Mouse (Mus musculus): ENCODE data around the gene B3gnt2. TPM values are rescaled to one million over a fixed set of nuclear protein-coding genes. Genes with fewer than 3 reads are reported as not detected.

B3gnt2 gene
- polyA plus RNA-seq, 1 experiment, result 20.5 TPM

- H3K4me1 ChIP-seq (ENCODE audit: control insufficient read depth, insufficient read depth, low read length), result peaks cover 70% of the 10 kb centered on the region
- no peak overlapping the region; the same call in 1 of the 2 replicates for H3K27ac ChIP-seq (ENCODE audit: insufficient read depth, low read depth, low read length)
- no peak for TF ChIP-seq CTCF (IDR thresholded peaks at IDR 0.05; ENCODE audit: low read depth, low read length)
- no peak for TF ChIP-seq POLR2A (IDR thresholded peaks at IDR 0.05; ENCODE audit: borderline replicate concordance, low read depth, low read length)
- H3K4me3 ChIP-seq (ENCODE audit: insufficient read depth, low read length), result no peak overlapping the region
Measured at GRCm38 (mm10) chr11:22839456-22839855, 21.3 kb downstream of the B3gnt2 start.

GRCm38 (mm10) chr11:22838361-22838760 lies 22.4 kb downstream of the B3gnt2 start:
- Histone ChIP-seq H3K4me3 (ENCODE audit: insufficient read depth, low read length) (no peak overlapping the region), H3K27ac (ENCODE audit: insufficient read depth, low read depth, low read length) (no peak overlapping the region), H3K4me1 (ENCODE audit: control insufficient read depth, insufficient read depth, low read length) (peaks cover 61% of the 10 kb centered on the region)
- TF ChIP-seq CTCF (IDR thresholded peaks at IDR 0.05; ENCODE audit: low read depth, low read length) (no peak), POLR2A (IDR thresholded peaks at IDR 0.05; ENCODE audit: borderline replicate concordance, low read depth, low read length) (no peak)

GRCm38 (mm10) chr11:22836269-22836668 lies 24.5 kb downstream of the B3gnt2 start:
- H3K4me3 ChIP-seq (ENCODE audit: insufficient read depth, low read length), result no peak overlapping the region
- H3K27ac ChIP-seq (ENCODE audit: insufficient read depth, low read depth, low read length), result no peak overlapping the region
- peaks cover 44% of the 10 kb centered on the region for H3K4me1 ChIP-seq (ENCODE audit: control insufficient read depth, insufficient read depth, low read length)
- no peak for TF ChIP-seq CTCF (IDR thresholded peaks at IDR 0.05; ENCODE audit: low read depth, low read length)
- no peak for TF ChIP-seq POLR2A (IDR thresholded peaks at IDR 0.05; ENCODE audit: borderline replicate concordance, low read depth, low read length)

DNA sequence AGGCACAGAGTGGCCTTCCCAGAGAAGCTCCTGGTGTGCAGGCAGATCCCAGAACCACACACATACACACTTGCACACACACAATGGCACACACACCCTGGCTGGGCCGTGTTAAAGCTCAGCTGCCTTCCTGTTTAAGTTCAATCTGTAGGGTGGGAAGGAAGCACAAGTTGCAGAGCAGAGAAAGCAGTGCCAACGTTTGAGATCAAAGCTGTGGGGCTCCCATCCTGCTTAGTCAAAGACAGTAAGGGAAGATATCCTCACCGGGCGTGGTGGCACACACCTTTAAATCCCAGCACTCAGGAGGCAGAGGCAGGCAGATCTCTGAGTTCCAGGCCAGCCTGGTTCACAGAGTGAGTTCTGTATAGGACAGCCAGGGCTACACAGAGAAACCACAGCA lies 28.2 kb downstream of the B3gnt2 start:
- no peak overlapping the region for H3K27ac ChIP-seq (ENCODE audit: insufficient read depth, low read depth, low read length)
- TF ChIP-seq POLR2A (IDR thresholded peaks at IDR 0.05; ENCODE audit: borderline replicate concordance, low read depth, low read length), result no peak
- no peak for TF ChIP-seq CTCF (IDR thresholded peaks at IDR 0.05; ENCODE audit: low read depth, low read length)
- H3K4me1 ChIP-seq (ENCODE audit: control insufficient read depth, insufficient read depth, low read length), result peaks cover 25% of the 10 kb centered on the region
- no peak overlapping the region for H3K4me3 ChIP-seq (ENCODE audit: insufficient read depth, low read length)

DNA sequence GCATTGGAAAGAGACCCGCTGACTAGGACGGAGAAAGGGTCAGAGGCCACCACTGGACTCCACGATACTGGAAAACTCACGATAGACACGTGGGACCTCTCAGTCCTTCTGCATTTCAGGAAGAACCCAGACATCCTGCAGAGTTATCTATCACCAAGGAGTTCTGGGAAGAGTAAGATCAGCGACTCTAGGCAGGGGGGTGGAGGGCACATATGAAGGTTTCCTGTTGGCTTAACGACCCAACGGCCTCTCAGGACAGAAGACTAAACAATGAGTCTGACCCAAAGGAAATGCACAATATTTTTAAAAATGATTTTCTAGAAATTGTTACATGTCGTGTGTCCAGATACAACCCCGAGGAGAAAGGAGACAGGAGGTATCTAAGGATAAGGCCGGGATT lies 28.8 kb downstream of the B3gnt2 start:
- Histone ChIP-seq H3K27ac (ENCODE audit: insufficient read depth, low read depth, low read length) (no peak overlapping the region), H3K4me3 (ENCODE audit: insufficient read depth, low read length) (no peak overlapping the region), H3K4me1 (ENCODE audit: control insufficient read depth, insufficient read depth, low read length) (peaks cover 26% of the 10 kb centered on the region)
- TF ChIP-seq CTCF (IDR thresholded peaks at IDR 0.05; ENCODE audit: low read depth, low read length) (no peak), POLR2A (IDR thresholded peaks at IDR 0.05; ENCODE audit: borderline replicate concordance, low read depth, low read length) (no peak)

GRCm38 (mm10) chr11:22830684-22831083 lies 30.1 kb downstream of the B3gnt2 start:
- TF ChIP-seq POLR2A (IDR thresholded peaks at IDR 0.05; ENCODE audit: borderline replicate concordance, low read depth, low read length), result no peak
- no peak for TF ChIP-seq CTCF (IDR thresholded peaks at IDR 0.05; ENCODE audit: low read depth, low read length)
- no peak overlapping the region for H3K4me3 ChIP-seq (ENCODE audit: insufficient read depth, low read length)
- peaks cover 15% of the 10 kb centered on the region for H3K4me1 ChIP-seq (ENCODE audit: control insufficient read depth, insufficient read depth, low read length)
- H3K27ac ChIP-seq (ENCODE audit: insufficient read depth, low read depth, low read length), result no peak overlapping the region

DNA sequence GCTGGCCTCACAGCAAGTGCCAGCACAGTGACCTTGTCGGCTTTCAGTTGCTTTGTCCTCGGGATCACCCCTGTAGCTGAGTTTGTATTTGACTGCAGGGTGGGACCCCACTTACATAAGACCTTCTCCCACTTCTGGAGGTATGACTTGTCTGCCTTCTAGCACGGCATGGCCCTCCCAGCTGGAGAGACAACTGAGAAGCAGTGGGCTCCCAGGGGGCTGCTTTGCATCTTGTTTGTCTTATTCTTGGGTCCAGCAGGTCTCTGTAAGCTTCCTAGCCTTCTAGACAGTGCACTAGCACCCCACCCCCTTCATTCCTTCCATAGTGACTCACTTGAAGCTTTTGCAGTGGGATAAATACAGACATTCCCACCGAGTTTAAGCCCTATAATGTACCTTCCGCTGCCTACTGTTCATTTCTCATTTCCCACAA lies 30.6 kb downstream of the B3gnt2 start:
- H3K4me1 ChIP-seq (ENCODE audit: control insufficient read depth, insufficient read depth, low read length), result peaks cover 11% of the 10 kb centered on the region
- no peak for TF ChIP-seq POLR2A (IDR thresholded peaks at IDR 0.05; ENCODE audit: borderline replicate concordance, low read depth, low read length)
- no peak for TF ChIP-seq CTCF (IDR thresholded peaks at IDR 0.05; ENCODE audit: low read depth, low read length)
- H3K4me3 ChIP-seq (ENCODE audit: insufficient read depth, low read length), result no peak overlapping the region
- no peak overlapping the region for H3K27ac ChIP-seq (ENCODE audit: insufficient read depth, low read depth, low read length)

DNA sequence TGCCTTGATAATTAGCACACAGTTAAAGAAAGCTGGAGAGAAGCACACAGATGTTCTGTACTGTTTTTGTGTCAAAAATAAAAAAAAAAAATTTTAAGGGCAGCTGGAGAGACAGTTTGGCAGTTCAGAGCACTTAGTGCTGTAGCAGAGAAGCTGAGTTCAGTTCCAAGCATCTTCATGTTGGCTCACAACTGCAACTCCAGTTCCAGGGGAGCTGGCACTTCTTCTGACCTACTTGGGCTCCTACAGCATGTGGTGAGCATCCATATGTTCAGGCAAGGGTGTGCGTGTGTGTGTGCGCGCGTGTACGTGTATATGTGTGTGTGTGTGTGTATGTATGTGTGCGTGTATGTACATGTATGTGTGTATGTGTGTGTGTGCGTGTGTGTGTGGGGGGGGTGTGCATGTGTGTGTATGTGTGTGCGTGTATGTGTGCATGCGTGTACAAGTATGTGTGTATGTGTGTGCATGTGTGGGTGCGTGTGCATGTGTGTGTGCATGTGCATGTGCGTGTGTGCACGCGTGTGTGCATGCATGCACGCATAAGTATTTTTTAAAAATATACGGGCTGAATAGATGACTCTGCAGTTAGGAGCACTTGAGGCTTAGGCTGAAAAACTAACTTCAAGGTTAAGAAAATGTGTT lies 31.7 kb downstream of the B3gnt2 start:
- no peak overlapping the region for H3K4me3 ChIP-seq (ENCODE audit: insufficient read depth, low read length)
- TF ChIP-seq CTCF (IDR thresholded peaks at IDR 0.05; ENCODE audit: low read depth, low read length) (no peak), POLR2A (IDR thresholded peaks at IDR 0.05; ENCODE audit: borderline replicate concordance, low read depth, low read length) (no peak)
- peaks cover 10% of the 10 kb centered on the region; the same call in 1 of the 2 replicates for H3K4me1 ChIP-seq (ENCODE audit: control insufficient read depth, insufficient read depth, low read length)
- H3K27ac ChIP-seq (ENCODE audit: insufficient read depth, low read depth, low read length), result no peak overlapping the region

DNA sequence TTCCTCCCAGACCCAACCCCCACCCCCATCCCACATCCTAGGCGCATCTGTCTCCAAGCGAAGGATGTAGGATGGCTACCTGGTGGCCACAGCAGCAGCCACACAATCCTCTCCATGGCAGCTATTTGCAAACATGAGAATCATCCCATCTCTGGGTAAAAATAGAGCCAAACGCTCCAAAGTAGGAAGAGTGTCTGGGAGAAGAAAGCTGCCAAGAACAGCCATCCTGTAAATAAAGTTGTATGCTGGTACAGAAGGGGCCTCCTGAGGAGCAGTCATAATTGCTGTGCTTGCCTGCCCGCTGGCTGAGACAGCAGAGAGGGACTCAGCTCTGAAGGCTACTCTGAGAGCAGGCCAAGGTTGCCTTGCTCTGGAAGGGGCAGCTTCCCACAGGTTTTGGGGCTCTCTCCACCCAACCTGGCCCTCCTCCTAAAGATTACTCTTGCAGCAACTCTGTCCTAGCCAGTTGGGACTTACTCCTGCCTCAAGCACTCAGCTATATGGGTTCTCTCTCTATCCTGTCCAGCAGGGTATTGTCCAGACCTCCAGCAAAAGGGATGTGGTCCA lies 33.2 kb downstream of the B3gnt2 start:
- no peak for TF ChIP-seq CTCF (IDR thresholded peaks at IDR 0.05; ENCODE audit: low read depth, low read length)
- no peak for TF ChIP-seq POLR2A (IDR thresholded peaks at IDR 0.05; ENCODE audit: borderline replicate concordance, low read depth, low read length)

DNA sequence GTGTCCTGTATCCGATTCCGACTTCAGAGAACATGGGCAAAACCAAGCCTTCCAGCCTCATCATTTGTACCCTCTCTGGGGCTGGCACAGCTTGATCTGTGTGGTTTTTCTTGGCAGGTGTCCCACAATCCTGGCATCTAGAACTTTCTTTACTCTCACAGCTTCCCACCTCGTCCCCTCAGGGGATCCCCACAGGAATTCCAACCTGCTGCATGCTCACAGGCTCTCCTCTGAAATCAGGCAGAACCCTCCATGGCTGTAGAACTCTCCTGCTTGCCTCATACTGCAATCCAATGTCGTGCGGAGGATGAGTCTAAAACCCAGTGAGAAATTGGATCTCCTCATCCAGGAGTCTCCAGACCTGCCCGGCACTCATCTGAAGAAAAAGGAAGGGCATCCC lies 34.1 kb downstream of the B3gnt2 start:
- no peak overlapping the region for H3K27ac ChIP-seq (ENCODE audit: insufficient read depth, low read depth, low read length)
- TF ChIP-seq CTCF (IDR thresholded peaks at IDR 0.05; ENCODE audit: low read depth, low read length), result no peak
- TF ChIP-seq POLR2A (IDR thresholded peaks at IDR 0.05; ENCODE audit: borderline replicate concordance, low read depth, low read length), result no peak
- H3K4me1 ChIP-seq (ENCODE audit: control insufficient read depth, insufficient read depth, low read length), result peaks cover 10% of the 10 kb centered on the region; the same call in 1 of the 2 replicates
- H3K4me3 ChIP-seq (ENCODE audit: insufficient read depth, low read length), result no peak overlapping the region

More for the DNA sequence above, 33.2 kb downstream of the B3gnt2 start:
- H3K4me1 ChIP-seq (ENCODE audit: control insufficient read depth, insufficient read depth, low read length), result peaks cover 10% of the 10 kb centered on the region; the same call in 1 of the 2 replicates
- no peak overlapping the region for H3K4me3 ChIP-seq (ENCODE audit: insufficient read depth, low read length)
- no peak overlapping the region for H3K27ac ChIP-seq (ENCODE audit: insufficient read depth, low read depth, low read length)
